Mouse (Mus musculus) lung, postnatal 0 days (tissue): Measurements from ENCODE around the gene Zfp36l1.

Experiments
- CTCF ChIP-seq: IDR thresholded peaks from 2 replicates; pipeline ENCODE4 v1.5.1; 2016; ENCODE audit warnings: antibody characterized with exemption, mild to moderate bottlenecking
- EP300 ChIP-seq: IDR thresholded peaks from 2 replicates; pipeline ENCODE4 v1.6.1; 2016; ENCODE audit warnings: antibody characterized with exemption, mild to moderate bottlenecking, control low read depth

DNA sequence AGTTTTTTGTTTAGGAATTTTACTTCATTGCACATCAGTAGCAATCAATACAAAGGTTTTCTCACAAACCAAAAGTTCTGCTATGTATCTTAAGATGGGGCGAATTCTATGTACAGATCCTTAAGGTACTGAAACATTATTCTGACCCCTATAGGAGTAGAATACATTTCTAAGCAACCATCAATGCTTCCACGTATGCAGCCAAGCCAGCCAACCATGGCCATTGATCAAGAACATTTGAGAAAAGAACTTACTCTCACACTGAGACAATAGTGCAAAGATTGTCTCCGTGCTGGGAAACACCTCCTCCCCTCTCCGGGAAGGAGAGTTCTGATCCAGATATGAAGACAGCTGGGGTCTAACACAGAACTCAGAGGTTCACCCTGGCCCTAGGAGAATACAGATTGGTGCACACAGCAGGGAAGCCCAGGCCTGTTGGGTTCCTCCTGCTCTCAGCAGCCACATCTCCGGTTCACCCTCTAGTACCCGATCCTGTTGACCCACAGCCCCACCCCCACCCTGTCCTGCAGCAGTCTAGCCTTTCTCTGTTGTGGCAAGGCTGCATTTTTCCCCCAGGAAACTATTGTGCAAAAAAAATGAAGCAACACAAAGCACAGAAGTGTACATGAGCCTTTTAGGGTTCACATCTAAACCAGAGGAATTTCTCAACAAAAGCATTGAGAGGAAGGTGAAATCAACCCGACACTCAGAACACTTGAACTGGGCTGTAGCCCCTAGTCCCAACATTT lies 49.2 kb downstream of the Zfp36l1 start:
- TF ChIP-seq CTCF (no peak), EP300 (peak; percentile 16; the same call in 1 of the 2 replicates)
